Mouse (Mus musculus): ENCODE data around the gene Stk32c.

GRCm38 (mm10) chr7:139077283-139077682, 135.8 kb downstream of the Stk32c start:
- TF ChIP-seq POLR2A (IDR thresholded peaks at IDR 0.05; ENCODE audit: low read depth, low read length) (no peak), CTCF (IDR thresholded peaks at IDR 0.05; ENCODE audit: extremely low read depth, insufficient read depth, insufficient read length, insufficient replicate concordance) (no peak)

All from spleen, adult 2 months (tissue).